Mouse (Mus musculus) NIH3T3 (cell line): ENCODE results near the gene Shld2.
"Not testable (repeated sequence)": the region's sequence is repeated elsewhere in the genome, so short reads cannot be mapped to it uniquely, and the experiment has no call there.

ENCODE experiments used
- DNase-seq: peaks from one replicate; pipeline ENCODE4 v3.0.0-alpha.2; 2012; ENCODE audit warnings: low read depth

The Shld2 gene

DNA sequence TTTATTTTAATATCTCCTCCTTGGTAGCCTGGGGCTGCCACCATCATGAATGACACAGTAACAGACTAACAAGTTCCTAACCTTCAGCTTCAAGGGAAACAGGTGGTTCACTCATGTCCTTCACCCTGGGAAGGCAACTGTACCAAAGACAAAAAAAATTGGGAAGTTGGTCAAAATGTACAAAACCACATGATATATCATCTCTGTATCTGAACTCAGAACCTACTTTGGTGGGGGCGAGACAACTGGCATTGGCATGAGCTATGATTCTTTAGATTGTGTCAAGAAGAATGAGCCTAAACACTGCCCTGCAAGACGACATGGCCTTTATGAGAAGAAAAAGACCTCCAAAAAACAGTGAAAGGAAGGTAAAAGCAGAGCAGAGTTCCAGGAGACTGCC is 29.5 kb downstream of the Shld2 start:
- no peak for DNase-seq

GRCm38 (mm10) chr14:34279726-34280125 is 30.6 kb downstream of the Shld2 start:
- DNase-seq: peak; percentile 17

DNA sequence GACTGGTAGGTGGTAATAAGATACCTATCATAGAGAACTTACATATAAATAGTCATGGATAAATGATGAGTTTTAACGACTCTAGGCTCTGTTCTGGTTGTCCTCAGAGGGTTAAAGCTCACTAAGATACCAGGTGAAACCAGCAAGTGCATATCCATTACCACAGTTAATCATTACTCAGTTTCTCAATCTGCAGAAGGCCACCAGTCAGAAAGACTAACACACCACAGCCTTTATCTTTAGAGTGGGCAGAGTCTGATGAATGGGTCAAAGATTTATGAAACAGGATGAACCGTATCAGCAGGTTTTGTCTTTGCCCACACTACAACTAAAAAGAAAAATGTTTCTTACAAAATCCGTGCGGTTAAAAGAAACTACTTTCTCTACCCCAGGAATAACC is 35.1 kb downstream of the Shld2 start:
- no peak for DNase-seq

- no peak for DNase-seq
Measured at GRCm38 (mm10) chr14:34274141-34274540, 36.2 kb downstream of the Shld2 start.

GRCm38 (mm10) chr14:34273280-34273679 is 37.0 kb downstream of the Shld2 start:
- DNase-seq: peak; percentile 58

GRCm38 (mm10) chr14:34268046-34268445 is 42.2 kb downstream of the Shld2 start:
- no peak for DNase-seq

- not testable (repeated sequence) for DNase-seq
Measured at GRCm38 (mm10) chr14:34258525-34258924, 51.8 kb downstream of the Shld2 start.

DNA sequence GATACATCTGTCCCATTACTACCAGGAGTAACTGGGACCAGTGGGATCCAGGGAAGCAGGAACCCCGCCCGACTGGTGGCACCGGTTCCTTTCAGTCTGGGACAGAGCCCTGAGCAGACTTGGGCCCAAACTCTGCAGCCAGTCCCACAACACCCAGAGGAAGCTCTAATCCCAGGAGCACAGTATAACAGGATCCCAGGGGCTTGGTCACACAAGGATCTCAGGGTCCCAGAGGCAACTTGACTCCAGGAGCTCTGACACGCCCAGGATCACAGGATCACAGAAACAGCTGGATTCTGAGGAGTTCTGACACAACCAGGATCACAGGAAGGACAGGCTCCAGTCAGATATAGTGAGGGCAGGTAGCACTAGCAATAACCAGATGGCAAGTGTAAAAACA is 57.0 kb downstream of the Shld2 start:
- no peak for DNase-seq

DNA sequence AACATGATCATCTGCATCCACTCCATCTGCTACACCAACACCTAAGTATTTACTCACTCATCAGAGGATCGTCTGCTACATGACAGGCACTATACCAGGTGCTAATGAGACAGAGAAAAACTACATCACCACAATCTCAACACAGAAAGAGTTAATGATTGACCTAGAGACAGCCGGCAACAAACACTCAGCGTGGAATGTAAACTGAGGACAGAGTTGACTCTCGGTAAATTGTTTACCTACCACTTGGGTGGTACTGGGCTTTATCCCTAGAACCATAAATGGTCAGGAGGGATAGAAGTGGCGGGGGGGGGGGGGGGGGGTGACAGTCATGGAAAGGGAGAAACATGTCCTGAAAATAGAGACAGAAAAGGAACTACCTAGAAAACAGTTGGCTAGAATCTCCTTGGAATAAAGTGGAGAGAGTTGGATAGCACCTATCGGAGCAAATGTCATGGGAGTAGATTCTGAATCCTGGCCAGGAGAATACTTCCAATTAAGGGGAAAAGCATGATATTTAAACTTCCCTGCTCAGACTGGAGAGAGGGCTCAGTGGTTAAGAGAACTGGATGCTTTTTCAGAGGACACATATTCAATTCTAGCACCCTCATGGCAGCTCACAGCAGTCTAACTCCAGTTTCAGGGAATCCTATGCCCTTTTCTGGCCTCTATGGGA is 57.7 kb downstream of the Shld2 start:
- no peak for DNase-seq

- no peak for DNase-seq
Measured at GRCm38 (mm10) chr14:34240676-34241075, 69.6 kb downstream of the Shld2 start.

- DNase-seq: no peak
Measured at GRCm38 (mm10) chr14:34240263-34240662, 70.0 kb downstream of the Shld2 start.

GRCm38 (mm10) chr14:34234630-34235380 is 75.5 kb downstream of the Shld2 start:
- DNase-seq: peak; percentile 78

- no peak for DNase-seq
Measured at GRCm38 (mm10) chr14:34233846-34234245, 76.4 kb downstream of the Shld2 start.

DNA sequence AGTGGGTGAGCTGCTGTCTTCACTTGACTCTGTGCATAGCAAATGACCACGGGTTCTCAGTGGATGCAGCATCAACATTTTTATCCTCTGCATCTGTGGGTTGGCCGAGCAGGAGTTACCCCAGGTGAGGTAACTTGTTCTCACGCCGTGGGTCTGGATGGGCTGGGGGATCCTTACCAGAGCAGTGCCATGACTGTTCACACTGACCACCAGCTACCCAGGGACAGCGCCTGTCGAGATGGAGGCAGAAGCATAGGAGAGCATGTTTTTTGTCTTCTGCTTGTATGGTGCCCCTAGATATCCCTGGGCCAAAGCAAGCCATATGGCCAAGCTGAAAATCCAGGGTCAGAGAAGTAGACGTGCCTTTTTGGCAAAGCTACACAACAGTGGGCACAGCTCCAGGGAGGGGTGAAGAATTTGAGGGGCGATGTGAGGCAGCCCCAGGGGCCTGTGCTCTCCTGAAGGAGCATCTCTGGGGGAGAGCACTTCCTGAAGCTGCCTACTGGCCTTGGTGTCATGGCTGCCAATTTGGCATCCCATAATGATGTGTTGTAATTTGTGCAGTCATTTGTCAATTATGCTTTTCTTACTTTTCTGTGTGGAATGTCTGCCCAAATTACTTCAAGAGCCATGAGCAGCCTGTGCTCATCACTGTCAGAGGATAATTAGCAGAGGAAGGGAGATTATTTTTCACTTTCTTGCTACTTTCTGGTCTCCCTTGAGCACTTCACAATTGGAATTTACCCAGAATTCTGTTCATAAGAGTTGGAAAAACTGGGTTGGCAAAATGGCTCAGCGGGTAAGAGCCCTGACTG is 77.2 kb downstream of the Shld2 start:
- no peak for DNase-seq

- no peak for DNase-seq
Measured at GRCm38 (mm10) chr14:34232340-34232739, 78.0 kb downstream of the Shld2 start.

DNA sequence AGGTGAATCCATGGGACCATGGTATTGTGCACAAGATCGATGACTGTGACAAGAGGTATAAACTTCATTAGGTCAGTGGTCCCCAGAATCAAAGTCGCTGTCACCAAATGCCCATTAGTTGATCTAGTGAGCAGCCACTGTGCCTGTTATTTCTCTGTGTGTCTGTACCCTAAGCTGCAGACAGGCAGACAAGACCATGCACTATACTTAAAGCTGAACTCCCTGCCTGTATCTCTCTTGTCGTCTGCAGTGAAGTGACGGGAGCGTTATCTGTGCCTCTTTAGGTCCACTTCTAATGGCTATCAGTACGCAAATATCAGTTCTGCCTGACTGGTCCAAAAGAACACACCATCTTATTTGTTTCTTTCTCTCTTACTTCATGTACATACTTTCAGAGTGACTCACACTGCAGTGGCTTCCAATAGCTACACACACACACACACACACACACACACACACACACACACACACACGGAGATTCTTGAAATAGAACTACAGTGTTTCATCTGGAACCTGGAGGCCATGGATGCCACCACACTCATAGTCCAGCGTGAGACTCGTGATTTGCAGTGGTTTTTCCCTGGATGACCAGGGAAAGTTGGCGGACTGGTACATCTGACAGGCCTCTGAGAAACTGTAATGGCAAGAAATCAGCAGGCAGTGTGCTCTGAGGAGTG is 81.3 kb downstream of the Shld2 start:
- DNase-seq: peak; percentile 75

- DNase-seq: no peak
Measured at GRCm38 (mm10) chr14:34227981-34228380, 82.3 kb downstream of the Shld2 start.

- peak; percentile 7 for DNase-seq
Measured at GRCm38 (mm10) chr14:34226566-34226965, 83.7 kb downstream of the Shld2 start.

DNA sequence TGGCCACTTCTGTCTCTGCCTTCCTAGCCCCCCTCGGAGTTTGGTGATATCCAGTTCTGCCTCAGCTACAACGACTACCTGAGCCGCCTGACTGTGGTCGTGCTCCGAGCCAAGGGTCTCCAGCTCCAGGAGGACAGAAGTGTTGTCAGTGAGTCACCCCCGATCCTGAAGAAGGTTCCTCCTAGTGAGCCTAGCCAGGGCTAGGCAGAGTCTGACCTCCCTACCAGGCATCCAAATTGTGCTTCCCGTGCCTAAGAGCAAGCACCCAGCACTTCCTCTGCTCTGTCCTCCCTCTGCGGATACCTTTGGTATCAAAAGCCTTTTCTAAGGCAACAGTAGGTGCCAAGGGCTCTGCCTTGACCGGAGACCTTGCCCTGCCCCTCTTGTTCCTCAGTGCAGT is 84.3 kb downstream of the Shld2 start:
- no peak for DNase-seq

DNA sequence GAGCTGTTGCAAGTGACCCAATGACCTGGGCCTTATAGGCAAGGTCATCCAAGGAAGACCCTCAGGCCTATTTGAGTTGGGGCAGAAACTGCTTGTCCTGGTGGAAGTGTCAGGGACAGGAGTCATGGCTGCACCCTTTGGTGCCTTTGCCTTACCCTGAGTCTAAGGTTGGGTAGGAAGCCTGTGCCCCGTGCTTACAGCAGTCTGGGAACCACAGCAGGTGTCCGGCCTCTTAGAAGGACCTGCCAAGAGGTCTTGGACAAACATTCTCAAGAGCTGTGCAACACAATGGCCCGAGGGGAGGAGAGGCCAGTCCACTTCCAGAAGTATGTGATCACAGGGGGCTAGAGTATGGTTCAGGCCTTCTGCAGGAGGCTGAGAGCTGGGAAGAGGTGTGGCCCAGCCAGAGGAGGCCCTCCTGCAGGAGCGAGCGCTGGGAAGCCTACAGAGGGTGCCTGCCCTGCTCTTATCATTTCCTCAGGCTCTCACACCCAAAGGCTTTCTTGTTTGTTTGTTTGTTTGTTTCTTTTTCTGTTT is 86.9 kb downstream of the Shld2 start:
- DNase-seq: no peak

GRCm38 (mm10) chr14:34221416-34222077 is 88.7 kb downstream of the Shld2 start:
- DNase-seq: peak; percentile 35
